Mouse (Mus musculus): Measurements from ENCODE around the gene Trhde.

DNA sequence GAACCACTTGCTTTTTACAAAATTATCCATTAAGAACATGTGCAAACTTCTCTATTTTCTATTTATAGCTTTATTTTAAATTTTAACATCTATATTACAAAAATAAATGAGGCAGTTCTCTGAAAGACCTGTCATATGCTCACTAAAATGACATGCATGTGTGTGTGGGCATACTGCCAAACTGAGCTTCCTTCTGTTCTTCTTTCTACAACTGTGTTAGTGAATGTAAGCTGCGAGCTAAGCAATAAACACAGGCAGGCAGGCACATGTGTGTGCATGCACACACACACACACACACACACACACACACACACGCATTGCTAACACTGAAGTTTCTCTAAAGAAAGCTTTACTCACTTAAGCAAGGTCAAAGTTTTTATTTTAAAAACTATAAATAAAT lies 223.2 kb downstream of the Trhde start:
- TF ChIP-seq CTCF (conservative IDR thresholded peaks at IDR 0.05; ENCODE audit: low read length) (no peak), POU5F1 (IDR thresholded peaks at IDR 0.05; ENCODE audit: borderline replicate concordance, low read length) (no peak)

Data from E14TG2a.4 (cell line).